Mouse (Mus musculus) heart, embryonic 12.5 days (tissue): Measurements from ENCODE around the gene Emc9. TPM values are rescaled to one million over a fixed set of nuclear protein-coding genes. Genes with fewer than 3 reads are reported as not detected.

Source experiments
- ATAC-seq: fragments of 200-750 bp; cut with Nextera tagmentation; 2 replicates; pipeline ENCODE4 v1.8.0; 2017; ENCODE audit warnings: moderate TSS enrichment, moderate library complexity; ENCODE audit not compliant: insufficient number of reproducible peaks, low FRiP score
- H3K27ac ChIP-seq: fragments of 300-500 bp; sonication (generic); 2 replicates; pipeline ENCODE4 v1.5.1; 2016; ENCODE audit warnings: mild to moderate bottlenecking, moderate library complexity; ENCODE audit not compliant: poor library complexity, severe bottlenecking
- H3K27me3 ChIP-seq: fragments of 300-500 bp; sonication (generic); replicated peaks from 2 replicates; pipeline ENCODE4 v1.6.1; 2016; ENCODE audit warnings: mild to moderate bottlenecking, moderate library complexity
- H3K36me3 ChIP-seq: fragments of 300-500 bp; sonication (generic); 2 replicates; pipeline ENCODE4 v1.6.1; 2016; ENCODE audit warnings: mild to moderate bottlenecking, moderate library complexity
- H3K4me1 ChIP-seq: fragments of 300-500 bp; sonication (generic); replicated peaks from 2 replicates; pipeline ENCODE4 v1.6.1; 2016; ENCODE audit warnings: mild to moderate bottlenecking
- H3K4me2 ChIP-seq: fragments of 300-500 bp; sonication (generic); 2 replicates; pipeline ENCODE4 v1.6.1; 2016; ENCODE audit warnings: mild to moderate bottlenecking, moderate library complexity
- H3K4me3 ChIP-seq: fragments of 300-500 bp; sonication (generic); 2 replicates; pipeline ENCODE4 v1.5.1; 2016; ENCODE audit warnings: mild to moderate bottlenecking
- H3K9ac ChIP-seq: fragments of 300-500 bp; sonication (generic); 2 replicates; pipeline ENCODE4 v1.6.1; 2016; ENCODE audit warnings: mild to moderate bottlenecking, moderate library complexity
- H3K9me3 ChIP-seq: fragments of 300-500 bp; sonication (generic); replicated peaks from 2 replicates; pipeline ENCODE4 v1.6.1; 2016; ENCODE audit warnings: mild to moderate bottlenecking, moderate library complexity
- whole genome bisulfite sequencing: fragments of 180-500 bp; shearing (Covaris S2); methylation state at CpG from one replicate; pipeline ENCODE4 v1.1.7; 2016; 5-methylcytosine and 5-hydroxymethylcytosine counted together
- polyA plus RNA-seq: library from polyadenylated mRNA; unstranded; fragments of >200 nt; fragmentation: Nextera tagmentation; extraction: Ambion mirVana; gene quantifications from 2 replicates; pipeline ENCODE4 v1.2.1, GENCODE M21; 2016

The Emc9 gene
- polyA plus RNA-seq, 1 experiment from 2014 or later: 21.5 TPM

DNA sequence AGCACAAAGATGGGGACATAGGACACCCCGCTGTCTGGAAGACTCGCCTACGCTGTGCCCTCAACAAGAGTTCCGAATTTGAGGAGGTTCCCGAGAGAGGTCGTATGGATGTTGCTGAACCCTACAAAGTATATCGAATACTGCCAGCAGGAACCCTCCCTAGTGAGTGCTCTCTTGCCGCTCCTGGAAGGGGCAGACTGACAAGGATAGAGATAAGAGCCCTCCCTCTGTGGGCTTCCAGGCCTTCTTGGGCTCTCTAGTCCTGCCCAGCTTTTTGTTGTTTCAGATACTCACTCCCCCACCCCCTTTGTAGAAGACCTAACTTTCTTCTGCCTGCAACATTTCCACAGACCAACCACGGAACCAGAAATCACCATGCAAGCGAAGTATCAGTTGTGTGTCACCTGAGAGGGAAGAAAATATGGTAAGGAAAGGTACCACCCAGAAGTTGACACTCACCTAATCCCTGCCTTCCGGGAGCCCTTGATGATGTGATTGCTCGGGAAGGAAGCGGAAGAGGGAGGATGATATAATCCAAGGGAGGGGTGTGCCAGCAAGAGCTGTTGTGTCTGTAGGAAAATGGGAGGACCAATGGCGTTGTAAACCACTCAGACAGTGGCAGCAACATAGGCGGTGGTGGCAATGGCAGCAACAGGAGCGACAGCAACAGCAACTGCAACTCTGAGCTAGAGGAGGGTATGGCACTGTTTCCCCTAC lies 20.8 kb upstream of the Emc9 start:
- no peak for ATAC-seq
- no peak overlapping the region for H3K27ac ChIP-seq
- no peak overlapping the region for H3K9ac ChIP-seq
- H3K36me3 ChIP-seq: peaks cover 78% of the 10 kb centered on the region
- peaks cover 4% of the 10 kb centered on the region for H3K4me1 ChIP-seq
- H3K4me3 ChIP-seq: no peak overlapping the region
- no peak overlapping the region for H3K4me2 ChIP-seq
- H3K27me3 ChIP-seq: no peaks in the 10 kb centered on the region
- WGBS: 73% methylated on average over 16 of the region's 16 CpGs
- H3K9me3 ChIP-seq: no peaks in the 10 kb centered on the region

DNA sequence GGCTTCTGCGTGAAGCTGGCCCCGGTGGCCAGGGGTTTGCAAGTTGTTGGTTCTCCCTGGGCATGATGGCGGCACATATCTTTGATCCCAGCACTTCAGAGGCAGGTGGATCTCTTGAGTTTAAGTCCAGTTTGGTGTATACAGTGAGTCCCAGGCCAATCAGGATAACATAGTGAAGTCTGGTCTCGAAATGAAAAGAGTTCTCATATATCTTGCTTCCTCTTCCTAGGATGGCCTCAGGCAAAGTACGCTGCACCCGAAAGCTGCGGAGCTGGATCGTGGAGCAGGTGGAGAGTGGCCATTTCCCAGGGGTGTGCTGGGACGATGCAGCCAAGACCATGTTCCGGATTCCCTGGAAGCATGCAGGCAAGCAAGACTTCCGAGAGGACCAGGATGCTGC lies 19.7 kb upstream of the Emc9 start:
- H3K9ac ChIP-seq: no peak overlapping the region
- H3K4me3 ChIP-seq: no peak overlapping the region
- ATAC-seq: no peak
- peaks cover 4% of the 10 kb centered on the region for H3K4me1 ChIP-seq
- peak overlapping the region; percentile 69 for H3K4me2 ChIP-seq
- 94% methylated on average over 11 of the region's 11 CpGs for WGBS
- peaks cover 84% of the 10 kb centered on the region for H3K36me3 ChIP-seq
- no peak overlapping the region for H3K27ac ChIP-seq
- H3K9me3 ChIP-seq: no peaks in the 10 kb centered on the region
- H3K27me3 ChIP-seq: no peaks in the 10 kb centered on the region

DNA sequence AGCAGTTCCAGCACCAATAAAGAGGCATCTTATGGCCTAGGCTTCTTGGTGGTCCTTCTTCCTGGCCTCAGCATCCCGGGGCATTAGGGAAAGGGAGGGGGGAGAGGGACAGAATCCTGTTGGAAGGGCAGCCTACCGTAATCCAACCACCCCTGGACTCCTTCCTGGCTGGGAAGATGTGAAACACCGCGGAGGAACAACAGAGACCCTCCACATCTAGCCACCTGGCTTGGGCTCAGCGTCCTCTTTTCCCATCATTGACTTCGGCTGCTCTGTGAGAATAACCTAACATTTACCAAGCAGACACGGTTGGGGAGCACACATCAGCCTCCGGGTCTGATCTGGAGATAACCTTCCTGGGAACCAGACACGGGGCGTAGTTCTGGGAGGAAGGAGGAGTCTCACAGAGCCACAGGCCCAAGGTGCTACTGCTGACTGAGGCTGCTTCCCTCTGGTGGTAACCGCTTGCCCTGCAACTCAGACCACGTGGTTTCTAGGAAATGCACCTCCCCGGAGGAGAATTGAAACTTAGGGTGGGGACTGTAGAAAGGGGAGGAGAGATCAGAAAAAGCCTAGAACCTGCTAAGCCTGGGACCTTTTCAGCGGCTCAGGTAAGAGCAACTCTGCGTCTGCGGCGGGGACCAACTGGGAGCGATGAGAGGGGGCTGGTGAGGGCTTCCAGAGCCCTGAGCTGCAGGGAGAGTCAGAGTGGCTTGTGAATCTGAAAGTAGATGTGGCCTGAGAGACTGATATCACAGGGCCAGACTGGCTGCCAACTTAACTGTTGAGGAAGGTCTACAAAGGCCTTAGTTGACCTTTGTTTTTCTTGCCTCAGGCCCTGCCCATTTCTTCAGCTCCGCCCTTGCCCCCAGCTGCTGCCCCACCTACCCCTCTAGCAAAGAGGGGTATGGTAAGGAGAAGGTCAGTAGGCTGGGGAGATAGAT lies 18.8 kb upstream of the Emc9 start:
- Histone ChIP-seq H3K9ac (peak overlapping the region; percentile 66), H3K4me1 (peaks cover 4% of the 10 kb centered on the region), H3K27ac (peak overlapping the region; percentile 68), H3K9me3 (no peaks in the 10 kb centered on the region), H3K27me3 (no peaks in the 10 kb centered on the region), H3K4me3 (peak overlapping the region; percentile 46), H3K36me3 (peaks cover 84% of the 10 kb centered on the region), H3K4me2 (peak overlapping the region; percentile 69)
- 15% methylated on average over 19 of the region's 19 CpGs for WGBS
- ATAC-seq: peak; percentile 90

DNA sequence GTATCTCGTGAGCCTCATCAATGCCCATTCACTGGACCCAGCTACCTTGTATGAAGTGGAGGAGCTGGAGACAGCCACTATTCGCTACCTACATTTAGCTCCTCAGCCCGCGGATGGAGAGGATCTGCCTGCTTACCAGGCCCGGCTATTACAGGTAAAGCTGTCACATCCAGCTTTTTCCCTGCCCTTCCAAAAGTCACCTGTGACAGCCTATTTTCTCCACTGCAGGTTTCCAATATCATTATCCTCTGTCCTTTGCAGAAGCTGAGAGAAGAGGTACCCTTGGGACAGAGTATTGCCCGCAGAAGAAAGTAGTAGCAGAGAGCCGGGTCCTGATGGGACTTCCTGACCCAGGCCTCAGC lies 18.1 kb upstream of the Emc9 start, which contains the start of gene Irf9:
Gene Irf9 (plus strand): TSS at position 301 of the 362 bp plus-strand sequence.
- peak within 1 kb of the TSS; percentile 46 for H3K4me3 ChIP-seq
- peak within 1 kb of the TSS; percentile 68 for H3K27ac ChIP-seq
- peaks cover 84% of the 10 kb centered on the region for H3K36me3 ChIP-seq
- peaks cover 4% of the 10 kb centered on the region for H3K4me1 ChIP-seq
- H3K9me3 ChIP-seq: no peaks in the 10 kb centered on the region
- ATAC-seq: no peak
- H3K9ac ChIP-seq: peak within 1 kb of the TSS; percentile 66
- H3K4me2 ChIP-seq: peak within 1 kb of the TSS; percentile 69
- WGBS: 86% methylated on average over 7 of the region's 7 CpGs
- H3K27me3 ChIP-seq: no peaks in the 10 kb centered on the region

- Histone ChIP-seq H3K9me3 (no peaks in the 10 kb centered on the region), H3K36me3 (peaks cover 93% of the 10 kb centered on the region), H3K27ac (no peak overlapping the region), H3K4me1 (0 out of 2 replicates have a peak, but pooled peaks cover under 1% of the 10 kb centered on the region), H3K4me2 (no peak overlapping the region), H3K27me3 (no peaks in the 10 kb centered on the region), H3K9ac (no peak overlapping the region), H3K4me3 (no peak overlapping the region)
- no peak for ATAC-seq
- 91% methylated on average over 21 of the region's 21 CpGs for WGBS
Observed at GRCm38 (mm10) chr14:55598521-55599390, 13.7 kb upstream of the Emc9 start.

DNA sequence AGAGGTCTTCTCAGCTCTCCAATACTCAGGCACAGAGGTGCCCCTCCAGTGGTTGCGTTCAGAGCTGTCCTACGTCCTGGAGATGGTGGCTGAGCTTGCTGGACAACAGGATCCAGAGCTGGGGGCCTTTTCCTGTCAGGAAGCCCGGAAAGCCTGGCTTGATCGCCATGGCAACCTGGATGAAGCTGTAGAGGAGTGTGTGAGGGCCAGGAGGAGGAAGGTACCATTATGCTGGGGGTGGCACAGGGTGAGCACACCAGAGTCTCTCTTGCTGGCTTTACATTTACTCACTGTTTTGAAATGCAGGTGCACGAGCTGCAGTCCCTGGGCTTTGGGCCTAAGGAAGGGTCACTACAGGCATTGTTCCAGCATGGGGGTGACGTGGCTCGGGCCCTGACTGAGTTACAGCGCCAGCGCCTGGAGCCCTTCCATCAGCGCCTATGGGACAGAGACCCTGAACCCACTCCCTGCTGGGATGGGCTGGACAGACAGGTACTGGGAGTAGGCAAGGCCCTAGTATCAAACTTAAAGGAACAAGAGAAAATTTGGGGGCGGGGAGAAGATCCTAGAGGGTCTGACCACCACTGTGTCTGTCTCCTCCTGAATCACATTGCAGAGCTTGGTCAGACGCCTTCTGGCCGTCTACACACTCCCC lies 11.1 kb upstream of the Emc9 start:
- ATAC-seq: no peak
- Histone ChIP-seq H3K27me3 (no peaks in the 10 kb centered on the region), H3K36me3 (peaks cover 71% of the 10 kb centered on the region), H3K27ac (no peak overlapping the region), H3K4me3 (no peak overlapping the region), H3K4me1 (peaks cover 18% of the 10 kb centered on the region), H3K4me2 (0 out of 2 replicates have a peak overlapping the region, but pooled peaks have one; percentile 12), H3K9ac (no peak overlapping the region), H3K9me3 (no peaks in the 10 kb centered on the region)
- WGBS: 82% methylated on average over 13 of the region's 13 CpGs

GRCm38 (mm10) chr14:55592226-55592625 lies 7.1 kb upstream of the Emc9 start:
- no peaks in the 10 kb centered on the region for H3K27me3 ChIP-seq
- peak overlapping the region; percentile 98 for H3K27ac ChIP-seq
- peak overlapping the region; percentile 98 for H3K4me3 ChIP-seq
- H3K9ac ChIP-seq: peak overlapping the region; percentile 95
- no peak for ATAC-seq
- no peaks in the 10 kb centered on the region for H3K9me3 ChIP-seq
- peaks cover 44% of the 10 kb centered on the region for H3K36me3 ChIP-seq
- 8% methylated on average over 16 of the region's 16 CpGs for WGBS
- H3K4me1 ChIP-seq: peaks cover 25% of the 10 kb centered on the region
- peak overlapping the region; percentile 95 for H3K4me2 ChIP-seq

- Histone ChIP-seq H3K9me3 (no peaks in the 10 kb centered on the region), H3K9ac (peak within 1 kb of the TSS; percentile 95), H3K4me2 (peak within 1 kb of the TSS; percentile 95), H3K27ac (peak within 1 kb of the TSS; percentile 98), H3K4me1 (peaks cover 25% of the 10 kb centered on the region), H3K27me3 (no peaks in the 10 kb centered on the region), H3K36me3 (peaks cover 41% of the 10 kb centered on the region), H3K4me3 (peak within 1 kb of the TSS; percentile 98)
- peak; percentile 90 for ATAC-seq
- WGBS: under 1% methylated on average over 33 of the region's 33 CpGs
Observed at GRCm38 (mm10) chr14:55591331-55591891, 6.3 kb upstream of the Emc9 start, which contains the start of gene Rnf31. TSS of gene Rnf31 (plus strand) at chr14:55591708.

GRCm38 (mm10) chr14:55590748-55591330 lies 5.7 kb upstream of the Emc9 start, which contains the start of gene Psme2:
TSS of gene Psme2 (minus strand) at chr14:55591113.
- Histone ChIP-seq H3K27ac (peak within 1 kb of the TSS; percentile 98), H3K9me3 (no peaks in the 10 kb centered on the region), H3K4me3 (peak within 1 kb of the TSS; percentile 98), H3K4me1 (peaks cover 26% of the 10 kb centered on the region), H3K9ac (peak within 1 kb of the TSS; percentile 95), H3K27me3 (no peaks in the 10 kb centered on the region), H3K4me2 (peak within 1 kb of the TSS; percentile 95), H3K36me3 (peaks cover 35% of the 10 kb centered on the region)
- ATAC-seq: peak; percentile 95
- WGBS: under 1% methylated on average over 22 of the region's 22 CpGs
